Mouse (Mus musculus) spleen, postnatal 36 days (tissue): Measurements from ENCODE around the gene Phb.
"Not testable (repeated sequence)": the region's sequence is repeated elsewhere in the genome, so short reads cannot be mapped to it uniquely, and the experiment has no call there.

Experiments
- DNase-seq, 2 experiments: peaks; one replicate each; pipeline ENCODE4 v3.0.0; 2022; ENCODE audit warnings: low spot score in 2 of 2, mixed read lengths in 1 of 2

The Phb gene

DNA sequence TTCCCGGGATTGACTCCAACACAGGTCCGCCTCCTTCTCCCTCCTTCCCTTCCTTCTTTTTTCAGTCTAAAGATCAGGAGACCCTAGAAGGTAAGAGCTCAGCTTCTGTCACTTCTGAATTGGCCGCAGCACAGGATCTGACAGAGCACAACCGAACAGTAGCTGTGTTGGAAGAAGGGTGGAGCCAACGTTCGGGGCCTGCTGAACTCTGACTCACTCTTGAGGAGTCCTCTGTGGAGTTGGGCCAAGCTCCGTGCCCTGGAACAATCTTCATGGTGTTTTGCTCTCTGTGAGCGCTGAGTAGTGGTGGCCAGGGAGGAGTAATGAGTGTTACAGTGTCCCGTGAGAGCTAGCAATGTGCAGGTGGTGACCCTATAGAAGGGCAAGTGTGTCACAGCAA lies 15.8 kb upstream of the Phb start:
- DNase-seq: no peak

DNA sequence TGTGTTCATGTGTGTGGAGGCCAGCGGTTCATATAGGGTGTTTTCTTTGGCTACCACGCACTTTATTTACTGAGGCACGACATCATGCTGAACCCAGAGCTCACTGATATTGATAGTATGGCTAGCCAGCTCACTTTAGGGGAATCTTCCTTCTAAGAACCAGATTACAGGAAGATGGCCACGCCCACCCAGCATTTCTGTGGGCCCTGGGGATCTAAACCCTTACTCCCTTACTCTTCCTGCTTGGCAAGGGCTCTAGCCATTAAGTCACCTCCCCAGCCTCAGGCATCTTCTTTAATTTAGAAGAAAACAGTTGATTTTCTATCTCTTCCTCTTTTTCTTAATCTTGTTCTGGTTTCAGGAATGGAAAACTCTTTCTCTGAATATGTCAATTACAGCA lies 9.3 kb upstream of the Phb start:
- DNase-seq: no peak

DNA sequence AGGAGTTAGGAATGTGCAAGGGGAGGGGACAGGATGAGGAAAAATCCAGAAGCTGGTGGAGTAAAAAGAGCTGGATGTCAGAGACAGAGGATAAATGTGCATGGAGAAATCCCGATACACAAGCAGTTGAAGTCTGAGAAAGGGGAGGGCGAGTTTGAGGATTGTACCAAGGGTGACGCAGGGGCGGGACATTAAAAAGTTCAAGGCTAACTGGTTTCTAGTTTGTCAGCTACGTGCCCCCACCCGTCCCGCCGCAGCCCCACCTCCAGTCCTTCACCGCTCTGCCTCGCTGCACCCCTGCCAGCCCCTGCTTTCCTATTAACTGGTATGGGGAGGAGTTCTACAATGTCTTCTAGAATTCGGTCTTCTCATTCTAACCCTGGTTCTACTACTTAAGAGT lies 420 bp downstream of the Phb start:
- peak; percentile 52 to 57 for DNase-seq

DNA sequence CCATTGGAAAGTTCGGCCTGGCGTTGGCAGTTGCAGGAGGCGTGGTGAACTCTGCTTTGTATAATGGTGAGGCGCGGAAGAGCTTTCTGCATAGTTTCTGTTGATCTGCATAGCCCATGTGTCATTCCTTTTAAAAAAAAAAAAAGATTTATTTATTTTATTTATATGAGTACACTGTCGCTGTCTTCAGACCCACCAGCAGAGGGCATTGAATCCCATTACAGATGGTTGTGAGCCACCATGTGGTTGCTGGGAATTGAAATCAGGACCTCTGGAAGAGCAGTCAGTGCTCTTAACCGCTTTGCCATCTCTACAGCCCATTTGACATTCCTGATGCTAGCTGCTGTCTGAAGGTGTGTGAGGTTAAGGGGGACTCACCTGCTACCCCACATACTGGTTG lies 1.3 kb downstream of the Phb start:
- not testable (repeated sequence) for DNase-seq

DNA sequence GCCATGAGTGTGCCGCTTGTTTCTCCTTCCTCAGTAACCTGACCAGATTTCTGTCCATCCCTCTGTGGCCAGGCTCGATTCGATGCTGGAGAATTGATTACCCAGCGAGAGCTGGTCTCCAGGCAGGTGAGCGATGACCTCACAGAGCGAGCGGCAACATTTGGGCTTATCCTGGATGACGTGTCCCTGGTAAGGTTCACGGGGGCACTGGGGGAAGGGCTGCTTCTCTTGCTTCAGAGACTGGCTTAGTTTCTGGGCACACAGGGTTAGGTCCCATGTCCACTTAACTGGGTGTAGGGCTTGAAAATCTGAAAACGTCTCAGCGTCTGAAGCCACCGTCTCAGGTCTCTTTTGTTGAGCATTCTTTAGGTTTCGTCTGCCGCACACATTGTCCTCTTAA lies 8.7 kb downstream of the Phb start:
- no peak for DNase-seq

DNA sequence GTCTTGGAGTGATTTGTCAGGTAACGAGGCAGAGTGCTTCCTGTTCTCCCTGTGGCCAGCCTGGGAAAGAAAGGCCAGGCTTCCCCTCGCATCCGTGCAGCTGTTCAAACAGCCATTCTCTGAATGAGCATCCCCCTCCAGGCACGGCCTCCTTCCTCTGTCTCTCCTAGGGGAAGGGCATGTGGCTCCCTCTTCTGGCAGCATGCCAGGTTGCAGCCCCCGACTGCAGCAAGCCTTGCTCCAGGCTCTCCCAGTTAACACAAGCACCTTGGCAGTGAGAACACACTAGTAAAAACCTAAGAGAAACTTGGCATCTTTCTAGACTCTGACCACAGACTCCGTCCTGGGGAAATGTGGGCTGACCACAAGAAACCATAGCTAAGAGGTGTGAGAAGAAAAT lies 9.6 kb downstream of the Phb start:
- DNase-seq: peak; percentile 56 to 59

DNA sequence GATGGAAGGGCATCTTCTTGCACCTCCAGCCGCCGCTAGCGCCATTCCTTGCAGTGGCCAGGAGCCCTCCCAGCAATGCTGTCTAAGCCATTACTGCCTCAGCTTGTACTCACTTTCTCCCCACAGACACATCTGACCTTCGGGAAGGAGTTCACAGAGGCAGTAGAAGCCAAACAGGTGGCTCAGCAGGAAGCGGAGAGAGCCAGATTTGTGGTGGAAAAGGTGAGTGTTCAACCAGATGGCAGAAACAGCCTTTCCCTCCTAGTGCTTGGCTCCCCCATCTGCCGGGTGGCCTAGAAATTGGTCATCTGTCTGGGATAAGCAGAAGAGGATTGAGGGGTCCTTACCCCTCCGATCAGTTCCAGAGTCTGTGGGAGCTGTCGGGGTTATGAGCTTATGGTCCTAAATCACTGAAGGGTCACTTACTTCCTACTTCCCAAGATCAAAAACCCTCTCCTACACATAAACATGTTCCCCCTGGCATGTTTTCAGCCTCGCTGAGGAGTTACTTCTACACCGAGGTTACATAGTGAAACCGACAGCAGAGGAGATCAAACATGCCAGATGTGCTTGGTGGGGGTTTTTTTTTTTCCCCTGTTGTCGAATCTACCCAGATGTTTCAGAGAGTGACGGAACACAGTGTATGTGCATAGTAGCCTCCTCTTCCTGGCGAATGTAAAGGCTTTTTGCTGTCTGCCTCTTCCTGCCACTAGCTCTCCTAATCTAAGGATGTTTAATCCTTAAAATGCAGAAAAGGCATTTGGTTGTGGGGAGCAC lies 11.4 kb downstream of the Phb start:
- no peak for DNase-seq

DNA sequence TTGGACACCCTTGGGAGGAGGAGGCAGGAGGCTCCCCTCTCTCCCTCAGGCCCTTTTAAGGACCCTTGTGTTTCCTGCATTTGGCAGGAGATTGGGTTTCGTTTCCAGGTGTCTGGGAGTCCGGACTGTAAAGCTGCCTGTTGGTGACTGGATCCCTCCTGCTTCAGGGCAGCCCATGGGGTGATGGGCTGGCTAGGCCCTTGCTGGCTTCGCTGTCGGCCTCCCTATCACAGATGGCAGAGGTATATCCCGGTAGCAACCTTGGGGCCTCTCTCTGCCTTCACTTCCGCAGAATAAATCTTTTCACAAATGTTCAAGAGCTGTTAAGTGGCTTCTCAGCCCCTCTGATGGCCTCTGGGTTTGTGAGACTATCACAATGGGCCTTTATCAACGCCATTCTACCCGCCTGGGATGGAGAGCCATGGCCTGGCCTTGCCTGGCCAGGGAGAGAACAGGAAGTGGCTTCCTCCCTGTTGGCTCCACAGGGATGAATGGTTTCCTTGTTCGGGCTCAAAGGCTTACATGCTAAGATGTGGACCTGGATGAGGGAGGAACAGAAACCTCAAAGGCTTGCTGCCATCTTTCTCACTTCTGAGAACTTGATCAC lies 15.3 kb downstream of the Phb start:
- no peak for DNase-seq

DNA sequence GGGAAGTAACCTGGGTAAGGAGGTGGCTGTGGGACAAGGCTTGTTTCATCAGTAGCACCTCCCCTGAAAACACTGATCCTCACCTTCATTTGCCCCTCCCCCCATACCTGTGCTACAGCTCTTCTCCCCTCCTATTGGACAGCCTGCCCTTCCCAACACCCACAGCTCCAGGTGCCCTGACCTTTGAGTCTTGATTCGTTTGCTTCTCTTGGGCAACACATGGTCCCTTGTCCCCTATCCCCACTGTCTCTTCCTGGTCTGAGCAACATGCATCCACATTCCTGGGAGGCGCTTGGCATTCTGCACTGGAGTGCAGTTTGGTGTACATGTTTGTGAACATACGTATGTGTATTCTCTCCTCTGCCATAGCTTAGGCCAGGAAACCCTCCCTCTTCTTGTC lies 16.2 kb downstream of the Phb start:
- DNase-seq: no peak

DNA sequence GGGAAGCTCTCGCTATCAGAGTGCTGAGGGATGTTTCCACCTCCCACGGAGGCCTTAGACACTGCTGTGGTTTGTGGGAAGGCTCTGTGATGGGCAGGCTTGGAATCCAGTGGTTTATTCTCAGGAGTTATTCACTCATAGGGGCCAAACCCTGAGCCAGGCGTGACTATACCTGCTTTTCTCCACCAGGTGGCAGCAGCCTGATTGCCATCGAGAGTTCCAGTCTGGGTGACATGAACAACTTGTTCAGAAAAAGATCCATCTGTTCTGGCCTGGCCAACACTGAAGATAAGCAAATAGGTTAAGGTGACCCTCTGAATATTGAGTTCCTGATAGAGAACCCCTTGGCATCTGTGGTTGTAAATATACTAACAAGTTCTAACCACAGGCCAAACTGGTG lies 19.3 kb downstream of the Phb start:
- DNase-seq: peak; percentile 62 to 73

DNA sequence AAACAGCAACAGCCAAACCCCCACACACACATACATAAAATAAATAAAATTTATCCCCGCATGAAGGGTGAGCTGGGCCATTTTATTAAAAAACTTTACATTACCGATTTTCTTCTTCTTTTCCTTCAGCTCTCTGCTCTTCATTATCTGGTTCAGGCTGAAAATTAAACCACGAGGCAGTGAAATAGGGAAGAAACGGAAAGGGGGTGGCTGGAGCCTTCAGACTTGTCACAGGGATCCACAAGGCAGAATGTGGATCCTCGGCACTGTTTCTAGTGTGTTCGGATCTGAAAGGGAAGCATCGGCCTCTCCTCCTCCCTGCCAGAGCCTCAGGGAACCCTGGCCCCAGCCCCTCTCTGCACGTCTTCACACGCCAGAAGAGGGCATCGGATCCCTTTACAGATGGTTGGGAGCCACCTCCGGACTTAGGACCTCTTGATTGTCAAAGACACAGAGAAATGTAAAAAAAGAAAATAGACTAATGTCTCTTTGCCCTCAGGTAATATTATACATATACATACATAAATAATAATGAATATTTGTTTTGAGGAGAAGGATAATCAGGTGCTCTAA lies 20.4 kb downstream of the Phb start:
- no peak for DNase-seq

DNA sequence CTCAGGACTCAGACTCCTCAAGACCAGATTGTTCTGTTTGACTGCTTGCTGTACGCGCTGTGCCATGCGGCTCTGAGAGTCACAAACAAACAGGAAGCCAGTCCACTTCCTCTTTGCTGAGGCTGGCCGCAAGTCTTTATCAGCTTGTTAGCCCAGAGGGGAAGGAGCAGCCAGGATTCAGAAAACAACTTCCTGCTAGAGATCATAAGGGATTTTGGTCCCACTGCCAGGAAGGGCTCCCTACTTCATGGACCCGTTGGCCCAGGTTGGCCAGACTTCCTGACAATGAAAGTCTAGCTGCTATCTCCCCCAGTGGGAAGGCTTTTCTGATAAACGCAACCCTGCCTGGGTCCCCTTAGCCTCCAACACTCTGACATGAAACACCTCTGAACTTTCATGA lies 21.8 kb downstream of the Phb start:
- peak; percentile 75 to 79 for DNase-seq

DNA sequence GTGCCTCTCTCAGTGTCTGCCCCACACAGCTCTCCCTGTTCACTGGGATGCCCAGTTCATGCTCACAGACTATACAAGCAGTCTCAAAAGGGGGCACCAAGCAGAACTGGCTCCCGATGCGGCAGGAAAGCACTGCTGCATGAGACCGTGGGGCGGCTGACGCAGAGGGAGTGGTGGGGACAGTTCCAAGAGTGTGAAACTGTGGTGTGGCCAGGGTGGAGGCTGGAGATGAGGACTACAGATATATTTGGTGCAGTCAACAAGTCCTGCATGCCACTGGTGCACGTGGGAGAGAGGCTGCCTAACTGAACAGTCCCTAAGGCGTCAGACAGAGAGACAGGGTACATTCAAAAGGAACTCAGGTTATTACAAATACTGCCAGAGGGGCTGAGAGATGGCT lies 22.2 kb downstream of the Phb start:
- peak; percentile 29 to 41 for DNase-seq

DNA sequence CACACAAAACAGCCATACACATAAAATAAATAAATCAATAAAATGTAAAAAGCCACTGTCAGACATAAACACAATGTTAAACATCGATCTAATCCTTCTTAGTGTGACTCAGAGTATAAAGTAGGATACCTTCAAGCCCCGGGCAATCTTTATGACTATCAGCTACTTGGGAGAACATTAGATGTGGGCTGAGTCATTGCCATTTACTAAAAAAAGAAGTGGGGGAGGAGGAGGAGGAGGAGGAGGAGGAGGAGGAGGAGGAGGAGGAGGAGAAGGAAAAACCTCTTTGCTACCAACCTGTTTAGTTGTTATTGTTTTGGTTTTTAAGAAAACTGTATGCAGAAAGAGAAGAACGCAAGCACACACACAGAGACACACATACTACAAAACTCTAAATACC lies 22.8 kb downstream of the Phb start:
- no peak for DNase-seq

DNA sequence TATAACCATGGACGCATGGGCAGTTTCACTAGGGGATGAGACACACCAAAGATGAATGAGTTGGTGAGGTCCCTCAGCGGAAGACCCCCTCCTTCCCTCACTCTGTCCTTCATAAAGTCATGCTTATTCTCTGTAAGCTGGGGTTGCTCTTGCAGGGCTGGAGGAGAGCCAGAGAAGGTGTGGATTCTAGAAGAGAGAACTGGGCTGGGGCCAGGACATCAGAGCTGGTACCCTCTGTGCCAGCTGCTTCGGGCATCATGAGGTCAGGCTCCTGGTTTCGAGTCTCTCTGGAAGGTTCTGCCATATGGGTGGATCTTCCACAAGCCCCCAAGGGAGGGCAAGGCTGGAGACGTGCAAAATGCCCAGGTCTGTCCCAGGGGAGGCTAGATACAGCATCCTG lies 31.8 kb downstream of the Phb start:
- DNase-seq: no peak

DNA sequence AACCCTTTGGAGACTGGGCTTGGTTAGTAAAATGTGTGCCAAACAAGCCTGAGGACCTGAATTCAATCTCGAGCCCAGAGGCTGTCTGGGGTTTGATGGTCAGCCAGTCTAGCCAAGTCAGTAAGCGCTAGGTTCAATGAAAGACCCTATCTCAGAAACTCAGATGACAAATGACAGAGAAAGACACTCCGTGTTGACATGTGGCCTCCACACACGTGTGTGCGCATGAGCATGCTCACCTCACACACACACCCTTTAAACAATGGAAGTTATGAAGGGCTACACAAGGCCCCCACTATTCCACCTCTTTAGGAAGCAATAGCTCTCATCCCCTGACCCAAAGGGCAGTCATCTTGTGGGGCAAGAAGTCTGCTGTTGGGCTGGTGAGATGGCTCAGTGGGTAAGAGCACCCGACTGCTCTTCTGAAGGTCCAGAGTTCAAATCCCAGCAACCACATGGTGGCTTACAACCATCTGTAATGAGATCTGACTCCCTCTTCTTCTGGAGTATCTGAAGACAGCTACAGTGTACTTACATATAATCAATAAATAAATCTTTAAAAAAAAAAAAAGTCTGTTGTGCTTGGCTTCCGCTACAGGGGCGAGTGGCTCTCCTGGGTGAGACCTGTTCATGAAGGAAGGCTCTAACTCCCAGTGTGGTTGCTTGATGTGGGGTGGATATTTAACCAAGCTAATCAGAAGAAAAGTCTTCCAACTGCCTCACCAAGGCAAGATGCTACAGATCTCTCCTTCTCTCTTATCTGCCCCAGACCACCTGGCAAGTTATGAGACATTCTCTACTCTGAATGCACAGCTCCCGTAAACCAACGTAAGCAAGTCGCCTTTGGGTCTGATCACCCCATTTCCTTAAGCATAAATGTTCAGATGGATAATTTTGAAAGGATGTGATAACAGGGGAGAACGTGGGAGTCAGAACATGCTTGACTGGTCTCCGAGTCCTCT lies 34.3 kb downstream of the Phb start:
- peak in 1 of 2 experiments; percentile 20 for DNase-seq

DNA sequence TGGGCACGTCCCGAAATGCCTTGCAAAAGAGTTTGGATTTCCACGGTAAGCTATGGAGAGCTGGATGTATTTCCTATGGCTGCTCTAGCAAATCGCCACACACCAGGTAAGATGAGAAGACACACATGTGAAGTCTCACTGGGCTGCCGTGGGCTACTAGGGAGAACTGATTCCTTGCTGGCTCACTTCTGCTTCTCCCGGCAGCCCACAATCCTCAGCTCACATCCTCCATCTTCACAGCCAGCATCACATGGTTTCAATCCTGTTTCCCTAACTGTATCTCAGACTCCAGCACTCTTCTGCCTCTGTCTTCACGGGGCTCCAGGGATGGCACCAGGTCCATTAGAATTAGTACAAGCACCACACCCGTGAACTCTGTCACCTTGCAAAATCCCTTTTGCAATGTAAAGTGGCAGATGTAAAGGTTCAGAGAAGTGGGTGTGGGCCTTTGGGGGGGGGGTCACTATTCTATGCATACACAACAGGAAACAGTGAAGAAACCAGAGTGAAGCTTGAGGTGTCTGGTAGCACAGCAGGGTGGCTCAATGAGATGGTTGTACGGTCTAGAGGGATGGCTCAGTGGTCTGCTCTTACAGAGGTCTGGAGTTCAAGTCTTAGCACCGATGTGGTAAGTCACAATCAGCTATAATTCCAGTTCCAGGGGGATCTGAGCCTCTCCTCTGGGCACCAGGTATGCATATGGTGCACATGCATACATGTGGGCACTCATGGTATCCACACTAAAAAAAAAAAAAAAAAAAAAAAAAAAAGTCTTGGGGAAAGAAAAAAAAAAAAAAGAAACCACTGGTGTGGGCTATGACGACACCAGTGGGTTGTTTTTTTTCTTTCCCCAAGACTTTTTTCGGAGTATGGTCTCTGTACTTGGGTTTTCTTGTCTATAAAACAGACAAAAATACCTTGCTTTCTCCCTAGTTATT lies 37.5 kb downstream of the Phb start:
- DNase-seq: no peak

DNA sequence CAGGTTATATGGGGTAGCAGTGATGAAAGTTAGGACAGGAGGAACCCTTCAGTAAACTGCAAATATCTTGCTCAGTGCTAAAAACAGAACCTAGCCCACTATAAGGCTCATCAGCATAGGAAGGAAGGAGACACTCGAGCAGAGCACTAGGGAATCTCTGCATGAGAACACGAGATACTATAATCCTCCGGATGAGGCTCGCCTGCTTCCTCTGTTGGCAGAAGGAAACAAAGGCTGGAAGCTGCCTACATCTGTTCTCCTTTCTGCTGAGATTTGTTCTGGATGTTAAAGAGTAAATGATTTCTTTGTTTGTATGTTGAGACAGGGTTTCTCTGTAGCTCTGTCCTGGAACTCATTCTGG lies 38.2 kb downstream of the Phb start:
- DNase-seq: no peak

DNA sequence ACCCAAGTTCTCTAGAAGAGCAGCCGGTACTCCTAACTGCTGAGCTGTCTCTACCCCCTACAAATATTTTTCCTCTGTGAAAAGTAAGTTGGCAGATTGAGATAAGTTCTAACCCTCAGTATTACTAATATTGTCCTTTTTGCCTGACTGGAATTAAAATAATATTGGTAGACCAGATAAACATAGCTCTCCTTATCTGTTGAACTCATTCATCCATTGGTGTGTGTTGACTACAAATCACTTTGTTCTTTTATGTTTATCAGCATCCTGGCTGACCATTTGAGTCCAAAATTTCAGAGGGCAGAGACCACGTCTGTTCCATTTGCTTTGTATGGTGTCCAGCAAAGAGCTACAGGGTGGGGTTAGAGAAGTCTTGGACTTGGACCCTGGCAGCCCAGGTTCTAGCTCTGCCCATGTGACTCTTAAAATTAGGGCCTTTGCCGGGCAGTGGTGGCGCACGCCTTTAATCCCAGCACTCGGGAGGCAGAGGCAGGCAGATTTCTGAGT lies 42.8 kb downstream of the Phb start:
- no peak for DNase-seq

DNA sequence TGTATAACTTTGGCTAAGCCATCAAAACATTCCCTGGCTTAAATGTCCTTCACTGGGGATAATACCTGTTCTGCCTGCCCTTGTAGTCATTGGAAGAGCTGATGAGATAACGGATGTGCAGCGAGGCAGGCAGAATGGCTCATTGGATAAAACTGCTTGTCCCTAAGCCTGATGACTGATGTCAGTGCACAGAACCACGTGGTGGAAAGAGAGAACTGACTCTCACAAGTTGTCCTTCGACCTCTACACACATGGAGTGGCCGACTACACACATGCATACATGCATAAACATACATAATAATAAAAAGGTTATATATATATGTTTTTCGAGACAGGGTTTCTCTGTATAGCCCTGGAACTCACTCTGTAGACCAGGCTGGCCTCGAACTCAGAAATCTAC lies 43.7 kb downstream of the Phb start:
- DNase-seq: no peak

DNA sequence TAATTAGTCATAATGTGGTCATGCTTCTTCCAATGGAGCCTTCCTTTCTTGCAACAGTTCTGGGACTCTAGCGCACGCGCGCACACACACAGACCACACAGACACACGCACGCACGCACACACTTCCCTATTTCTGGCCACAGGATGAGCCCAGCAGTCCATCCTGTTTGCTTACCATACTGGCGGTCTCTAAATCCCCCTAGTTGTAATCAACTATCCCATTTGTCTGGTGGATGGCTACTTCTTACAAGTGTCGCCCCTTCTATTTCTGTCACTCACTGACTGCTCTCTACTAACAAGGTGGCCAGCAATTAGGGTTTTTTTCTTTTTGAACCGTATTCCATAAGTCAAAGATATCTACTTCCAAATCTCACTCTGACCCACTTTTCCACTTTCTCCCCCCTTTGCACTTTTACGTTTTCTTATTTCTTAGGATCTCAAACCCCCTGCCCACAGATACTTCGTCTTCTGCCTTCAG lies 45.4 kb downstream of the Phb start:
- DNase-seq: peak; percentile 42 to 58
